Mouse (Mus musculus) stomach, postnatal 0 days (tissue): ENCODE data around the gene Wdr78.

Source experiments
- CTCF ChIP-seq: IDR thresholded peaks from 2 replicates; pipeline ENCODE4 v1.5.1; 2016; ENCODE audit warnings: antibody characterized with exemption, low read depth, mild to moderate bottlenecking, moderate library complexity
- EP300 ChIP-seq: optimal IDR thresholded peaks from 2 replicates; pipeline ENCODE3; 2016; ENCODE audit warnings: antibody characterized with exemption

DNA sequence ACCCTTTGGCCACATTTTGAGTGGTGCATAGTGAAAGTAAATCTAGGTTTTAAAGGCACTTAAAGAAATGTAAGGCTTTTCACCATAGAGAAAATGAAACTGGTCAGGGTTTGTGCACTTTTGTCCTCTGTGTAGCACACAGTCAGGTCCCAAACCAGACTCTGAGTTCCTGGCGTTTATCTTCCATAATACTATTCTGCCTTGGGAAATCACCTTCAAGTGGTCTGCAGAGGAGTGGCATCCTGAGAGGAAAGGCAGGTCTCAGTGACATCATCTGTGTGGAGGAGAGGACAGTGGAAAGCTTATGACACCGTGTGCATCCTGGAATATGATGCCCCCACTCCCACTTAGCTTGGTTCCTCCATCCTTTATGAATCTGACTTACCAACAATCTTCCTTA, 8.7 kb upstream of the Wdr78 start:
- TF ChIP-seq EP300 = no peak
- no peak for TF ChIP-seq CTCF
